Mouse (Mus musculus) embryonic fibroblast, embryonic 13.5 days (primary cell): ENCODE measurements around the gene Sept4.

Source experiments
- CTCF ChIP-seq: IDR thresholded peaks from 2 replicates; pipeline ENCODE4 v1.5.1; 2011; ENCODE audit warnings: mild to moderate bottlenecking, control low read depth, low read length, moderate library complexity, borderline replicate concordance; ENCODE audit not compliant: insufficient read depth
- POLR2A ChIP-seq: IDR thresholded peaks from 2 replicates; pipeline ENCODE4 v1.6.1; 2011; ENCODE audit warnings: low read depth, mild to moderate bottlenecking, control low read depth, low read length, moderate library complexity

DNA sequence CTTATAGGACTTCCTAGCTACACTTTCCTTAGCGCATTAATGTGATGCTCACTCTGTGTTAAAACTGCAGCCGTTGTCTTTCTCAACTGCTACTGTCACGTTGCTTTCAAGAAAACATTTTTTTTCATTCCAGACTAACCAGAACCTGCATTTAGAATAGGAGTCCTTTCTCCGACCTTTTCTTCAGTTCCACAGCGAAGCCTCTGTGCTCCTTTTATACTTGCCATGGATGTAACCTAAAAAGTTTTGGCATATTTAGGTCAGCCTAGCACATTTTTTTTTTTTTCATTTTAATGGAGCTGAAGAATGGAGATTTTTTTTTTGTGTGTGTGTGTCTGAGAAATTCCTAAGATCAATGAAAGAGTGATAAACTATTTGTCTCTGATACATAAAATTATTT is 46.8 kb downstream of the Sept4 start:
- TF ChIP-seq POLR2A (no peak), CTCF (no peak)
